Mouse (Mus musculus) brain, adult 2 months (tissue): ENCODE measurements around the gene Dok4.
"Not testable (repeated sequence)": the region's sequence is repeated elsewhere in the genome, so short reads cannot be mapped to it uniquely, and the experiment has no call there.

Experiments used
- DNase-seq: peaks from one replicate; pipeline ENCODE4 v3.0.0; 2011; ENCODE audit warnings: low read depth, low spot score

The Dok4 gene

DNA sequence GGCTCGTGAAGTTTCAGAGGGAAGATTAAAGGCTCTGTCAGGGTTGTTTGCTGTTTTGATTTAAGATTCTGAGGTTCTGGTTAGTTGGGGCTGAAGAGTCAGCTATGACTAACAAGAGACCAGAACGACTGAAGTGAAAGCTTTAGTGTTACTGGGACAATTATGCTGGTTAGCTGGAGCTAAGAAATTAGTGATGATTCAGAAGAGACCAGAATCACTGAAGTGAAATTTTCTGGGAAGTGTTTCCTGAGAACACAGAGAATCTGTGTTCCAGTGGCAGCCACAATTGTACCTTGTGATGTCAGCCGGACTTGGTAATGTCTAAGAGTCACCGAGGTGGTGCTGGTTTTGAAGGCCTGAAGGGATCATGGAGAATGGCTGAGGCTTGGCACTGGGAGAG lies 4.6 kb upstream of the Dok4 start:
- no peak for DNase-seq

DNA sequence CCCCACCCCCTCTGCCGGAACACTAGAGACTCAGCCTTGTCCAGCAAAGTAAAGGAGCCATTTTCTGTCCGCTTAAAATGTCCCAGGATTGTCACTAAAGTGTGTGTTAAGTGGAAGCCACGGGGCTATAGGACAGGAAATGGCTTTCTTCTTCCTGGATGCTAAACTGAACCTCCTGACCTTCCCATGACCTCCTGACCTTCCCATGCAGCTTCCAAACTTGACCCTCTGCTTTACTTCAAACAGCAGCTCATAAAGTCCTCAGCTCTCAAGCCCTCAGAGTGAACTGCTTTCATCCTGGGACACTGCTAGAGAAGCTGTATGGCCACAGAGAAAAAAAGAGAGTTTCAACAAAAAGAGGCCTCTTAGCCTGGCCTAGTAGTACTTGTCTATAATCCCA lies 690 bp upstream of the Dok4 start:
- DNase-seq, result no peak

DNA sequence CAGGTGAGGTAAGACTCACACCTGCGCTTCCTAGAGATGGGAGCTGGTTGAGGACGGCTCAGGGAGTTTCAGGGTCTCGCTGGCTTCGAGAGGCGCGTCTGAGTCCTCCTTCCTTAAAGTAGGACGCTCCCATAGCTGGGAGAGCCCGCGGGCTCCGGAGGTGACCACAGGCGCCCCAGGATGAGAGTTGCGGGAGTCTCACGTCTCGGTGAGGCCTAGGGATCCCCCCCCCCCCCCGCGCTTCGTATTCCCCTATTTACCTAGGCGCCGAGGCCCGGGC lies 319 bp downstream of the Dok4 start:
- DNase-seq, result no peak

DNA sequence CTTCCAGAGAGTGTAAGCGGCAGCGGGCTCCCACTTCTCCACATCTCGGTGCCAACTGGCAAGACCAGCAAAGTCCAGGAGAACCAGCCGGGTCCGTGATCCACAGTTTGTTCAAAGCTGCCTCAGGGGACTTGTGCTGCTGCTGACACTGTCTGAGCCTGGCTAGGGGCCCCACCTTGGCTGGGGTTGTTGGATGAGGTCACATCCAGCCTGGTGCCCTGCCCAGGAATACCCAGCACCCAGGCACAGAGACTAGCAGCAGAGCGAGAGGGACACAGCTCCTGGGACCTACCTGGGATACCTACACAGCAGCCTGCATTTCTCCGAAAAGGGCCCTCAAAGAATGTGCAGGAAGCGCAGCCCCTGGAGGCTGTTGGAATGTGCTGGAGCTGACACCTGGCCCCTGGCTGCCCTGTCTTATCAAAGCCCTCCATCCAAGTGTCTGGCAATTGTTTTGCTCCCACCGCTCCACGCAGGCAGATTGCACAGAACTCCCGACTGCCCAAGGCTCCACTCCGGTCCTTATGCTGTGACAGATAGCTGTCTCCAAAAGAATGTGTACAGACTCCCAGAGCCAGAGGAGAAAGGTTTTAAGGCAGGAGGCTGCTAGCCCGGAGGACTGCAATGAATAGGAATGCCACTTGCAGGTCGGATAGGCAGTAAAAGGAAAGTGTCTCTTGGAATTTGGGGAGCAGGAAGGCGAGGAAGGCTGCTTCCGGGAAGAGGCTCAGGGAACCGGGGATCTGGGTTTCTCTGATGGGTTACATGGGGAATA lies 847 bp downstream of the Dok4 start:
- DNase-seq, result no peak

DNA sequence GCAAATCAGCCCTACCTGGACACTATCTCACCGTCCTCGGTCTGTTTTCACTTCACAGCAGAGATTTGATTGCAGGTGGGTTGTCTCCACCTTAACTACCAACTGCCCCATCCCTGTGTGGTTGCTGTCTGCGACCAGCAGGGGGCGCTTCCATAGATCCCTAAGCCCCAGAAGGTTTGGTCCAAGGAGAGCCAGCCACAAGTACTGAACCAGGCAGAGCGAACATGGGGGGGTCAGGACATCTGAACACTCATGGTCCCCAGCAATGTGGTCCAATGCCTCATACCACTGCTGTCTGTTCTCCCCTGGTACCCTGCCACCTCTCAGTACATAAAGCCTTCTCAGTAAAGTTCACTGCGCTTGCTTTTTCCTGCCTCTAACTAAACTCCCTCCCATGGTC lies 1.8 kb downstream of the Dok4 start:
- DNase-seq, result peak; percentile 81

DNA sequence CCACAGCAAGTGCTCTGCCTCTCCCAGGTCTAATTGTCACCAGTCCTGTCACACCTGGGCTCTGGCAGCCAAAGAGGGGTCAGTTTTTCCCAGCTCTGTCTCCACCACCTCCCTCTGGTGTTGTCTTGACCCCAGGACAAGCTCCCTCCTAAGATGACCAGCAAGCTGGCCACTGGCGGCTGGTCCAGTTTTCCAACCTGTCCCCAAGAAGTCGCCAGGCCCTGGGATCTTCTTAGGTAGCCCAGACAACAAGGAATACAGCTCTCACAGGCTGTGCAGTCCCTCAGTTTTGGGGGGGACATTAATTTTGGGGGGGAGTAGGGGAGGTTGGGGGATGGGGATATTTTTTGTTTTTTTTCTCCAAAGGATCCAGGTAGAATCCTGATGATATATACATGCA lies 3.6 kb downstream of the Dok4 start:
- DNase-seq, result no peak

DNA sequence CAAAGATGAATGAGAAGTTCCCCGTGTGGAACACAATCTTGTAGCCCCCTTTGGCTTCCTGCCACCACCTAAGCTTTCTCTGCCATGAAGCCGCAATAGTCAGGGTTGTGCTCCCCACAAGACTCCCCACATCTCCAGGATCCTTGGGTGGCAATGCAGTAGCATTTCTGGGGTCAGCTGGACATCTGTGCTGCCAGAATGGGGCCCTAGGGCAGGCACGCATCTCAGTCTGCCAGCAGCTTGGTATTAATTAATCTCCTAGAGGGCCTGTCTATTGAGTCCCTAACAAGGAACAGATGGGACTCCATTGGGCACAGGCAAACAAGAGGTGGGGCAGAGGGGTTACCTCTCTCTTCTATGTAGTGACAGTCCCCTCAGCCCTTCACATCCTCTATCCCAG lies 4.0 kb downstream of the Dok4 start:
- DNase-seq, result no peak

DNA sequence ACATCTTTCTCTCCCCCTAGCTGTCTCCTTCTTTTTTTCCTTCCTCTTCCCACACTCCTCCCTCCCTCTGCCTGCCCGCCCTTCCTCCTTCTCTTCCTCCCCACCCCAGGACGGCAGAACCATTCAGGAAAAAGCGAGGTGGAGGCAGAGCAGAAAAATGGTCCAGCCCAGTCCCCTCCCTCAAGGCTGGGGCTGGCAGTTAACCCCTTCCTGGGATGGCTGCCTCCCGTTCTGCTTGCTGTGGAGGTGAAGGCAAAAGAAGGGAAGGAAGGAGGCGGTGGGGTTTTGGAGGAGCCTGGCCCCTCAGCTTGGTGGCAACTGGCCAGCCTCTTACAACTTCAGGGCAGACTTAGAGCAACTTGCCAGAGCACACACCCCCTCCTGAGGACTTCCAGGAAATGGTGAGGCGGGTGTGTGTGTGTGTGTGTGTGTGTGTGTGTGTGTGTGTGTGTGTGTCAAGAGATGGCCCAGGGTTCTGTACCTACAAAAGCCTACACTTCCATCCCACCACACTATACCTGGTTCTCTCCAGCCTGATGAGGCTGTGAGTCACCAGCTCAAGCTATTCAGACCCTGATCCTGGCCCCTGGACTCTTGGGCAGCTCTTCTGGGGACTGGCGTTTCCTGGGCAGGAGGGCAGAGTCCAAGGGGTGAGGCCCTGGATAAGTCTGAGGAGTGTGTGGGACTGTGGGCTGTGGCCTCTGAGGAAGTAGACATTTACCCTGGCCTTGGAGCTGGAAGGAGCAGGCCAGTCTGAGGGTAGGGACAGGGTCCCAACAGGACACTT lies 4.8 kb downstream of the Dok4 start:
- DNase-seq, result peak; percentile 93

DNA sequence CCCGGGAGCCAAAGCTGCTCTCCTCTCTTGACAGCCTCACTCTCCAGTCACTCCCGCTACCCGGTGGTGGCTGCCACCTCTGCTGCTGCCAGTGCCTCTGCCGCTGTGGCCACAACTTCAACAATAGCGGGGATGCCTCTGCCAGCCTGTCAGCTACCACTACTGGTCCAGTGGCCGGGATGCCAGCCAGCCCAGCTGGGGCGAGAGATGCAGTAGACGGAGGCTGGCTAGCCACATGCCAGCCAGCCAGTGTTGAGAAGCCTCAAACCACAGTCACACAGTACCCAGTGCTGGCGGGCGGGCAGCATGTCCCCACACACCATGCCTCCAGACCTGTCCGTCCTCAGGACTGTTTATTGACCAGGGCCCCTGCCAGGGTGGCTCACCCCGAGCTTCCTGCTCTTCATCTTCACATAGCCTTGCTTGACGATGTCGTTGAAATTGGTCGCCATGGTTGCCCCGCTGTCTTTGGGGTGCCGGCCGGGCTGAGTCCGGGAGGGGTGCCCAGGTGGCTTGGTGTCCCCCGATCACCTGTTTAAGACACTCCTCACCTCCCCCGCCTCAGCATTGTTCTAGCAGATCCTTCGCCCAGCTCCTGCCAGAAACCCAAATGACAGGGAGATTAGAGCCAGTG lies 5.5 kb downstream of the Dok4 start:
- peak; percentile 82 for DNase-seq

DNA sequence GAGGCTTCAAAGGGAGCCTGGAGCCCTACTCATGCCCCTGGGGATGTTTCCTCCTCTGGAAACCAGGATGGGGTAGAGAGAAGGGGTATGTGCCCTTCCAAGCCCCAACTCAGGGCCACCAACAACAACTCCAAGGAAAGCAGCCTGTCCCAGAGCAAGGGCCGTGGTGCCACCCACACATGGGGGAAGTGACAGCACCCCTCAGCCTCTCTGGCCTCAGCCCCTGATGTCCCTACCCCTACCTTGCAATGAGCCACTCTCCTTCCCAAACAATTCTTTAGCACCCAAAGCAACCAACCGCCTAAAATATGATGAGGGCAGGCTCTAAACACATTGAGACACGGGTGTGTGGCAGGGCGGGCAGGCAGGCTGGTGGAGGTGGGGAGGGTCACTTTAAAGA lies 6.1 kb downstream of the Dok4 start:
- DNase-seq, result no peak

DNA sequence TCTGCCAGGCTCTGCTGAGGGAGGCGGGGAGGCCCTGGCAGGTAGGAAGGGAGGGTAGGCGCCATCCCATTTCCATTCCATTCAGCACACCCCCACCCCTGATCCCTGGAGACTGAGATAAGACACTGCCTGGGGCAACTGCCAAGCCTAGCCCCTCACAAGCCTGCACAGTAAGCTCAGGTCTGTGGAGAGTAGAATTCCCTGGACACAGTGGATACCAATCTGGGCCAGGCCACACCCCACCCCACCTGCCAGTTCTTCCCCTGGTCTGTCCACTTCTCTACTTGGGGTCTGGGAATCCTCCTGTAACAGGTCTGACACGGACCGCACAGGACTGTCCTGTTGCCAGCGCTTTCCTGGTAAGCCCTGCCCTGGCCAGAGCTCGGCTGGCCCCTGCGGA lies 7.0 kb downstream of the Dok4 start:
- DNase-seq, result no peak

DNA sequence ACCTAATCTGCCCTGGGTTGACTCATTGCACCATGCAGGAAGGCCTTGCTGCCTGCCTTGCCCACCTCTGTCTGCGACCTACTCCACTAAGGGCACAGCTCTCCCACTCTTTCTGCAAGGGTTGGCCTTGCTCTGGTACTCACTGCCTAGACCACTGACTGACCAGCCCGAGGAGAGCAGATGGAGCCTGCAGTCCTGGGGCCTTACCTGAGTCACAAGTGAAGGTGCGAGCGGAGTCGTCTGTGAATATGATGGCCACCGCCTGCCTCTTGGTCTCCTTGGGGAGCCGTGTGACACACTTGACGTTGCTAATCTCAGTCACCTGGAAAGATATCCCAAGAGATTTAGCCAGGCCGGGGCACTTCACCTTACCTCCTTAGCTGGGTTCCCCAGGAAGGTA lies 9.2 kb downstream of the Dok4 start:
- DNase-seq, result no peak

DNA sequence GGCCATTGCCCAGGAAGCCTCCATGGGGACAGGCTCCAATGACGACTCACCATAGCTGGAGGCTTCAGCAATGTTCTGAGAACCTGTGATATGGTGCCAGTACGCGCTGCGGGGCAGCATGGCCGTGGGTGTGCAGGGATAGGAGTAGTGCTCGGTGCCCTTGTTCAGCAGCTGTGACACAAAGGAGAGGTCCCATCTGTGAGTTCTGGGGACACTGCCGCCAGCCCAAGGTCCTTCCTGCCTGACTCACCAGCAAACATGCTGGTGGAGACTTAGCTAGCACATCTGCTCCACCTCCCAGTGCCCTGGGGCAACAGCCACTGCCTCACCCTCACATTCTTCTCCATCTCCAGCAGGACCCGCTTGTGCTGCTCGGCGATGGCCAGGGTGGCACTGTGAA lies 10.8 kb downstream of the Dok4 start:
- DNase-seq, result no peak

DNA sequence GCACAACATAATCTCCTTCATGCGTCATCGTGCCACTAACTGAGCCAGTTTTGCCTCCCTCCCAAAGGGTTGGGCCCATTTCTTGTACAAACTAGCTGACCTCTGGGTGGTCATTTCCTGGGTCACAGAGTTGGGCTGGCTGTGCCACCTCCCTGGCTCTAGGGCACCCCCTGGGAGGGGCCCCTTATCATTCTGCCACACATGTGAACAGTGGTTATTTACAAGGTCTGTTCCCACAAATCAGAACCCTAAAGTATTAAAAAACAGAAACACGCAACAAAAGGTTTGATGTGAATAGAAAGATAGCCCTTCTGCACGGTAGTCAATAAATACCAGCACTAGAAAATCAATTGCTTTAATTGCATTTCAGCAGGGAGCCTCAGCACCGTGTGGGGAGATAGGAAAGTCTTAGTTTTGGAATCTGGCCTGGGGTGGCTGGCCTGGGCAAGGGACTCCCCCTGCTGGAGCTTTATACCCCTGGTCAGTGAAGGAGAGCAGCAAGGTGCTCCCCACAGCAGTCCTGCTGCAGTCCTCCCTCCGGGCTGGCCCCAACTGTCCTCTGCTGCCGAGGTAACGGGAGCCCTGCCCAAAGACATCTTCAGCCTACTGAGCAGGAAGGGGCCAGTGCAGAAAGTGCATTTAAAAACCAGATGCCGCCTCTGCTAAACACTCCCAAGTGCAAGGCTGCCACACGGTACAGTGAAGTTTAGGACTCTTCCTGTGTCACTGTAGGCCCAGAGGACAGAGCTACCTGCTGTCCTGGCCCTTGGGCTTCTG lies 12.0 kb downstream of the Dok4 start:
- no peak for DNase-seq

DNA sequence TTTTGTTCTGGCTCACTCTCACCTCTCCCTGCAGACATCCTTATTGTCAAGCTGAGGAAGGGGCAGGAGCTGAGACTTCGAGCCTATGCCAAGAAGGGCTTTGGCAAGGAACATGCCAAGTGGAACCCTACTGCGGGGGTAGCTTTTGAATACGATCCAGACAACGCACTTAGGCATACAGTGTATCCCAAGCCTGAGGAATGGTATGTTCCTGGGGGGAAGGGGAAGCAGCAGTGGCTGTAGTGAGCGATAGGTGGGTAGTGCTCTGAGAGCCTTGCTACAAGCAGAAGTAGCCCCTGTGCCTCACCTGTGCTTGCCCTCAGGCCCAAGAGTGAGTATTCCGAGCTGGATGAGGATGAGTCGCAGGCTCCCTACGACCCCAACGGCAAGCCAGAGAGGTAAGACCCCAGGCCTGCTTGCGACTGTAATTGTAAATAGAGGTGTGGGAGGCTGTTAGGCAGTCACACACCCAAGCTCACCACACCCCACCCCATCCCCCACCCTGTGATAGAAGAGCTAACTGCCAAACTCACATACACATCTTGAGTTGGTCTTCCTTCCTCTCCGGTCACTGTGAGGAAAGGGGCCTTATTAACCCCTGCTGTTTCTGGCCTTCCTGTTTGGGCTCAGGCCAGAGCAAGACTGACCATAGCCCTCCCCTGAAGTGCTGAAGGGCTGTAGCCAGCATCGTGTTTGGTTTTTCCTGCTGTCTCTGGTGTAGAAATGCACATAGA lies 13.5 kb downstream of the Dok4 start:
- DNase-seq, result peak; percentile 28

DNA sequence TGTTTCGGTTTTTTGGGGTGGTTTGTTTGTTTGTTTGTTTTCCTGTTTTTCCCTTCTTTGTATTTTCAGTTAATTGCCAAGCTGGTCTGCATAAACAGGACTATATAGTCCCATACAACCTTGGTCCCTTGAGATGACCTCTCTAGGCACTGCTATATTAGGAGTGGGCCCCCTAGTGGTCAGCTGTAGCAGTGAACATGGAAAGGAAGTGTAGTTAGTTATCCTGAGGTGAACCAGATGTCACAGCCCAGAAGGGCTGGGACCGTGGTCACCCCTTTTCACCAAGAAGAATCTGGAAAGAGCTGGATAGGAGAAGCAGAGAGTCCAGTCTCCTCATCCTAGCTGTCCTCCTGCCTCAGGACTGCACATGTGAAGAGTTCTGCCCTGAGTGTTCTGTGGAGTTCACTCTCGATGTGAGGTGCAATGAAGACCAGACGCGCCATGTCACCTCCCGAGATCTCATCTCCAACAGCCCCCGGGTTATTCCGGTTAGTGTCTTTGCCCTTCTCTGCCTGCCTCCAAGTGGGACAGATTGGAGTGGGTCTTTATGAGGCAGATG lies 14.7 kb downstream of the Dok4 start:
- peak; percentile 61 for DNase-seq

DNA sequence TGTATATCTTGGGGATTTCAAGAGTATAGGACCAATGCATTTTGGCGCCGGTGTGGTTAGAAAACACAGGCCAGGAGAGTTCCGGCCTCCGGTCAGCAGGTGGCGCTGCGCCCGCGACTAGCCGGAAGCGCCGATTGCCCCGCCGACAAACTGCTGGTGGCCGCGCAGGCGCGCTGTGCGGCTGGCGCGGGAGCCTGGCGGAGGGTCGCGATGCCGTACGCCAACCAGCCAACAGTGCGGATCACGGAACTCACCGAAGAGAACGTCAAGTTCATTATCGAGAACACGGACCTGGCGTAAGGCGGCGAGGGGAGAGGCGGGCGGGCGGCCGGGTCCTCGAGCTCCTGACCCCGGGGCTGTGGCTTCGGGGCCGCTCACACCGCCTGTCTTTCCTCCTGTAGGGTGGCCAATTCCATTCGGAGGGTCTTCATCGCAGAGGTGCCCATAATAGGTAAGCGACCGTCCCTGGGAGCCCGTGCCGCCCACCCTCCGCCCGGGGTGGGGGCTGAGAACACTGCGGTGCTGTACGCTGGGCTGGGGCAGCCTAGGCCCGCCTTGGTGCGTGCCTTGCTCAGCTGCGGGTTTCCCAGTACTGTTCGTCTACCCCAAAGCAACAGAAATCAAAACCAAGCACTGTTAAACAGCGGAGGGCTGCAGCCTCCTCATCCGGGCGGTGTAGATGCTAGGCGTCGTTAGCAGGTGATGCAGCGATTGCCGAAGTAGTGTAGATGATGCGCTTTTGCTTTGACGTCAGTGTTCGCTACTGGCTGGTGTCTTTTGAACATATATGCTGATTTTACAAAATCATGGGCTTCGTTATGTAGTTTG lies 18.6 kb downstream of the Dok4 start, which contains the start of gene Polr2c:
Polr2c (plus strand) TSS at position 105 of the 828 bp plus-strand sequence.
- DNase-seq, result peak; percentile 92

DNA sequence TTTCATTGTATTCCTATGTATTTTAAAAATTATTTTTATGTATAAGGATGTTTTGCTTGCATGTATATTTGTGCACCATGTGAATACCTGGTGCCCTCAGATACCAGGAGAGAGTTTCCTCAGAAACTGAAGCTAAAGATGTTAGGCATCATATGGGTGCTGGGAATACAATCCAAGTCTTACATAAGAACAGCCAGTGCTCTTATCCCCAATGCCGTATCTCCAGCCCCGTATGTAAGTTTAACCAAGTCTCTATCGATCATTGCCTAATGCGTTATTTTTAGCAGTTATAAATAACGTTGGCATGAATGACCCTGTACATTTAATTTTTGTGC lies 19.2 kb downstream of the Dok4 start:
- no peak for DNase-seq

DNA sequence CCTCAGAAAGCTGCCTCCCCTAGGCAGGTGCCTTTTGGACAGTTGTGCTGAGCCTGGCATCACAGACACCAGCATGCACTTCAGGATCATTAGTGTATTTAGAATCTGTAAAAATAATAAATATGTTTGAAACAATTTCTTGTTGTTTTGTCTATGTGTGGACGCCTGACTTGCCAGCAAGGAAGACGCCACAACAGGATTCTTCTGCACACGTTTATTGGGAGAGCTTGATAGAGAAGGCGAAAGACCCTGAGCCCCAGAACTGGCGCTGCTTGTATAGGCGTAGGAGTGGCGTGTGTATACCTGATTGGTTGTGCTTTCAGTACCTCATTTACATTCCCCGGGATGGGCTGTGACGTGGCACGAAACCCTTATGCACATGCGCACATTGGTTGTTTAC lies 21.4 kb downstream of the Dok4 start:
- not testable (repeated sequence) for DNase-seq

DNA sequence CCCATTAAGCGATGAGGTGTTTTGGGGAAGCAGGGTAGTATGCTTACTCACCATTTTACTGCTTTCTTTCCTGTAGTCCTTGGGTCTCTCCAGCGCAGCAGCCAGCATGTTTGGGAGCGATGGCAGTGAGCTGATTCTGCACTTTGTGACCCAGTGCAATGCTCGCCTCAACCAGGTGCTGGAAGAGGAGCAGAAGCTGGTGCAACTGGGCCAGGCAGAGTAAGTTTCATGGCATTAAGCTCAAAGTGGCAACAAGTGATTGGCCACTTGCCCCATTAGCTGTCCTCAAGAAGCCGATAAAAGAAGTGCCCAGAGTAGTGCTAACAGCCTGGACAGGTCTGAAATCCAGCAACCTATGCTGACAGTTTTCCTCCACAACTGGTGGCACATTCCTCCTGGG lies 26.1 kb downstream of the Dok4 start:
- DNase-seq, result no peak
